Mouse (Mus musculus) forebrain, embryonic 12.5 days (tissue): ENCODE data around the gene Hspa12a. TPM values are rescaled to one million over a fixed set of nuclear protein-coding genes. Genes with fewer than 3 reads are reported as not detected.
A peak's percentile ranks its signal among the peaks of the same experiment; 100 is the strongest.

Source experiments
- ATAC-seq: fragments of 200-750 bp; cut with Nextera tagmentation; 2 replicates; pipeline ENCODE4 v1.8.0; 2017; ENCODE audit warnings: moderate TSS enrichment; ENCODE audit not compliant: low FRiP score
- H3K27ac ChIP-seq: fragments of 300-500 bp; sonication (generic); 2 replicates; pipeline ENCODE4 v1.5.1; 2016; ENCODE audit warnings: mild to moderate bottlenecking
- H3K27me3 ChIP-seq: fragments of 300-500 bp; sonication (generic); 2 replicates; pipeline ENCODE4 v1.6.1; 2016; ENCODE audit warnings: mild to moderate bottlenecking
- H3K36me3 ChIP-seq: fragments of 300-500 bp; sonication (generic); replicated peaks from 2 replicates; pipeline ENCODE4 v1.6.1; 2016; ENCODE audit warnings: mild to moderate bottlenecking
- H3K4me1 ChIP-seq: fragments of 300-500 bp; sonication (generic); 2 replicates; pipeline ENCODE4 v1.6.1; 2016
- H3K4me2 ChIP-seq: fragments of 300-500 bp; sonication (generic); 2 replicates; pipeline ENCODE4 v1.6.1; 2016; ENCODE audit warnings: mild to moderate bottlenecking, moderate library complexity
- H3K4me3 ChIP-seq: fragments of 300-500 bp; sonication (generic); replicated peaks from 2 replicates; pipeline ENCODE4 v1.5.1; 2016; ENCODE audit warnings: mild to moderate bottlenecking
- H3K9ac ChIP-seq: fragments of 300-500 bp; sonication (generic); 2 replicates; pipeline ENCODE4 v1.6.1; 2016; ENCODE audit warnings: mild to moderate bottlenecking
- H3K9me3 ChIP-seq: fragments of 300-500 bp; sonication (generic); 2 replicates; pipeline ENCODE4 v1.6.1; 2016
- WGBS: fragments of 180-500 bp; shearing (Covaris S2); methylation state at CpG from one replicate; pipeline ENCODE4 v1.1.7; 2016; 5-methylcytosine and 5-hydroxymethylcytosine counted together
- polyA plus RNA-seq: library from polyadenylated mRNA; unstranded; fragments of >200 nt; fragmentation: Nextera tagmentation; extraction: Ambion mirVana; gene quantifications from 2 replicates; pipeline ENCODE4 v1.2.1, GENCODE M21; 2016

The Hspa12a gene
- polyA plus RNA-seq, 1 experiment from 2014 or later = 17.0 TPM

DNA sequence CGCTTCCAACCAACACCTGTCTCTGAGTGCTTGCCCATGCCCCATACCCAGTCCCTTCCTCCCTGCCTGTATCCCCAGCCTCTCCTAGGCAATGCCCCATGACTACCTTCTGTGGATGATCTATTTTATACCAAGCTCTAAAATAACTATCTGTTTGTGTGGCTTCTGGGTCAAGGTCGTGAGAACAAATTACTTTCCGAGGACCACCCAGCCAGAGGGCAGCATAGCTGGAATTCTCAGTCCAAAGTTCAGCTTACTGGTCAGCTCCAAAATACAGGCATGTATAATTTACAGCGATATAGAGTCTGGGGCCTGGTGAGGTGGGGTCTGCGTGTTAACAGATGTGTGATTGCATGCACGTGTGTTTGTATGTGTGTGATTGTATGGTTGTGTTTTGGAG lies 71.6 kb downstream of the Hspa12a start:
- no peak overlapping the region for H3K27ac ChIP-seq
- H3K4me2 ChIP-seq = no peak overlapping the region
- no peaks in the 10 kb centered on the region for H3K4me1 ChIP-seq
- H3K27me3 ChIP-seq = no peaks in the 10 kb centered on the region
- no peak overlapping the region for H3K4me3 ChIP-seq
- ATAC-seq = no peak
- no peak overlapping the region for H3K9ac ChIP-seq
- 86% methylated on average over 6 of the region's 6 CpGs for WGBS
- H3K36me3 ChIP-seq = no peaks in the 10 kb centered on the region
- no peaks in the 10 kb centered on the region for H3K9me3 ChIP-seq

- peaks cover 5% of the 10 kb centered on the region; the same call in 1 of the 2 replicates for H3K9me3 ChIP-seq
- 81% methylated on average over 4 of the region's 4 CpGs for WGBS
These were observed 76.8 kb downstream of the Hspa12a start for GRCm38 (mm10) chr19:58866651-58867050.

DNA sequence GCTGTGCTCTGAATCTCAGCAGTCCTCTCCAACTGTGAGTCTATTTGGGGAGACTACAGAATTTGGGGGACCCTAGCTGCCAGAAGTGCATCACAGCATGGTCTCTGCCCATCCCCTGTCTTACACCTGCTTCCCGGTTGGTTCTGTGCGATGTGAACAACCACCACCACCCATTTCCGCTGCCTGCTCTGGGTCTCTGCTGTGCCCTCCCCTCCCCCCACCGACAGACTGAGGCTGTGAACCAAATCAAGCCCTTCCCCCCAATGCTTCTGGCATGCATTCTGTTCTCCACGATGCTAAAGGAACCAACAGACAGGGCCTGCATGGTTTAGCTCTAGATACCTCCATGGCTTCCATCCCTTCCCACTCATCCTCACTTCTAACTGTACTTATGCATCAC lies 78.2 kb downstream of the Hspa12a start:
- H3K9me3 ChIP-seq = peaks cover 5% of the 10 kb centered on the region; the same call in 1 of the 2 replicates
- no peak overlapping the region for H3K27ac ChIP-seq
- no peak for ATAC-seq
- no peak overlapping the region for H3K4me3 ChIP-seq
- H3K4me2 ChIP-seq = no peak overlapping the region
- peaks cover 20% of the 10 kb centered on the region; the same call in 1 of the 2 replicates for H3K27me3 ChIP-seq
- 40% methylated on average over 5 of the region's 5 CpGs for WGBS
- no peaks in the 10 kb centered on the region for H3K36me3 ChIP-seq
- H3K9ac ChIP-seq = no peak overlapping the region
- H3K4me1 ChIP-seq = peaks cover 12% of the 10 kb centered on the region

More at GRCm38 (mm10) chr19:58866651-58867050, 76.8 kb downstream of the Hspa12a start:
- H3K27ac ChIP-seq = no peak overlapping the region
- no peaks in the 10 kb centered on the region for H3K4me1 ChIP-seq
- ATAC-seq = no peak
- H3K4me3 ChIP-seq = no peak overlapping the region
- H3K36me3 ChIP-seq = no peaks in the 10 kb centered on the region
- no peak overlapping the region for H3K4me2 ChIP-seq
- no peak overlapping the region for H3K9ac ChIP-seq
- peaks cover 11% of the 10 kb centered on the region; the same call in 1 of the 2 replicates for H3K27me3 ChIP-seq

DNA sequence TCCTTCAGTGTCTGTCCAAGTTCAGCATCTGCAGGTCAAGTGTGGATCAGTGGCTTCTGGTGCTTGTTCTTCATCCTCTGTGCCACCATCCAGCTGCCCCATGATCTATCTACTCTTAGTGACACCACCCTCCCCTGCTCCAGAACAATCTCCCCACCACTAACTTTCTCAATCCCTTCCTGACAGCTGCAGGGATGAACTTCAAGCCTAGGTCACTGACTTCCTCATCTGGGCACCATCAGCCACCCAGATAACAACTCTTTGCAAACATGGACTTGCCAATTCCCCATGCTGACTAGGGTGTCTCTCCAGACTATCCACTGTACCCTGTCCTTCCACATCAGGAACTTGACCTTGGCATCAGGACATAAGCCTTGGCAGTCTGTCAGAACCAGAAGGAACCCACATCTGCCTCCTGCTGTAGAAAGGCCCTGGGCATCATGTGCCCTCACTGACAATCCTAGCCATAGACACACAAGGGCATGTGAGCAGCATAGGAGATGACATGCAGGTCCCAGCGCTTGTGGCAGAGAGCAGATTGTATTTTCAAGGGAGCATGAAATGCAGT lies 79.4 kb downstream of the Hspa12a start:
- H3K4me1 ChIP-seq = peaks cover 24% of the 10 kb centered on the region
- no peak overlapping the region for H3K27ac ChIP-seq
- peaks cover 5% of the 10 kb centered on the region; the same call in 1 of the 2 replicates for H3K9me3 ChIP-seq
- no peak overlapping the region for H3K4me2 ChIP-seq
- H3K9ac ChIP-seq = no peak overlapping the region
- H3K27me3 ChIP-seq = peaks cover 30% of the 10 kb centered on the region
- WGBS = 94% methylated on average over 1 of the region's 1 CpGs
- H3K4me3 ChIP-seq = no peak overlapping the region
- ATAC-seq = no peak
- H3K36me3 ChIP-seq = no peaks in the 10 kb centered on the region

- ATAC-seq = no peak
- H3K4me1 ChIP-seq = peaks cover 28% of the 10 kb centered on the region
These were observed 82.2 kb downstream of the Hspa12a start for GRCm38 (mm10) chr19:58861174-58861760.

DNA sequence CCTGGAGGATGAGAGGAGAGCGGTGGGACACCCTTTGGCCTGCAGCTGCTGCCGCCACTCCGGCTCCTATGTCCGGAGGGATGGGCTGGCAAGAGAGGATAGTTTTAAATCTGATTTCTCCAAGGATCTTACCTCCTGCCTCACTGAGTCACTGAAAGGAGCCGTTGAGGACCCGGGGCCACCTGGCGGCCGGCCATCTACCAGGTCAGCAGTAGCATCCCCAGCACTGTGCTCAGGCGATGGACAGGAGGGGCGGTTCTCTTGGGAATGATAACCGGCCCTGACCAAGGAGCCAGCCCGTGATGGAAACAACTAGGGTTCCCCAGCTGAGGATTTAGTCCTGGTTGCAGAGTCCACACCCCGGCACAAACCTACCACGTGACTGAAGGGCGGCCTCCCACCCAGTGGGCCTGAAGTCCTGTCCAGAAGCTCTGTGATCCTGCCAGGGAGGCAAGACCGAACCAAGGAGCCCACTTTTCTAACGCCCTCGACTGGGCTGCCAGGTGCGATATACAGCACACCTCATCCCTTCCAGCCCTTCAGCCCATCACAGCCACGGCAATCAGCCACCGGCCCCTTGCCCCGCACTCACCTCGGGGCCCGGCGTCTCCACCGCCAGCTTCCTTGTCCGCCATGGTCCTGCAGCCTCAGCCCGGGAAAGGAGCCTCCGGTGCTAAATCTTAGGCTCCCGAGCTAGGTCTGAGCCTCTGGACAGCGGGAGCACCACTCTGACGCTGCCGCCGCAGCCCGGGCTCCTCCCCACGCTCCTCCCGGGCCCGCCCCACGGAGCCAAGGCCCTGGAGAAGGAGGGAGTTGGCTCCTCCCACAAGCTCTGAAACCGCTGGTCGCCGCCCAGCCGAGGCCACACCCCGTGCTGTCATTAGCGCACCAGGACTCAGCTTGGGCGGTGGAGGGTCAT lies 82.9 kb downstream of the Hspa12a start:
- peaks cover 5% of the 10 kb centered on the region; the same call in 1 of the 2 replicates for H3K9me3 ChIP-seq
- peaks cover 30% of the 10 kb centered on the region for H3K4me1 ChIP-seq
- H3K27ac ChIP-seq = 0 out of 2 replicates have a peak overlapping the region, but pooled peaks have one; percentile 46
- under 1% methylated on average over 46 of the region's 46 CpGs for WGBS
- peak overlapping the region; percentile 57 for H3K4me3 ChIP-seq
- peak overlapping the region; percentile 58 for H3K9ac ChIP-seq
- peak; percentile 91 for ATAC-seq
- peak overlapping the region; percentile 88 for H3K4me2 ChIP-seq
- H3K36me3 ChIP-seq = no peaks in the 10 kb centered on the region
- H3K27me3 ChIP-seq = peaks cover 30% of the 10 kb centered on the region

More at GRCm38 (mm10) chr19:58861174-58861760, 82.2 kb downstream of the Hspa12a start:
- Histone ChIP-seq H3K4me3 (peak overlapping the region; percentile 57), H3K9me3 (peaks cover 5% of the 10 kb centered on the region; the same call in 1 of the 2 replicates), H3K27me3 (peaks cover 30% of the 10 kb centered on the region), H3K9ac (no peak overlapping the region), H3K36me3 (no peaks in the 10 kb centered on the region), H3K4me2 (peak overlapping the region; percentile 88), H3K27ac (no peak overlapping the region)
- 25% methylated on average over 12 of the region's 12 CpGs for WGBS

DNA sequence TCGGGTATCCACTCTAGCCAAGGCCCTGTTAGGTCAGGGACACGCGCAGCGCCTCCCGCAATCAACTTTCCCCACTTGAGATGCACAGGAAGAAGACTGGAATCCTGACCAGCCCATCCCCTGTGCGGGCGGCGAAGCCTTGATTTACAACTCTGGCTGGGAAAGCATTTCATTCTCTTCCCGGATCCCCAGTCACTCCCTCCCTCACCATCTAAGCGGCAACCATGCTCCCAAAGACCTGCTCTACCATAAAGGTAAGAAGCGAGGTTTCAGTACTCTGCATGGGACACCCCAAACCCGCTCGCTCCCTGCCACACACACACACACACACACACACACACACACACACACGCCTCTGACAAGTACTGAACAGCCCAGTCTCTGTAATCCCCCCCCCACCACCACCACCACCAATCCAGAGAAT lies 83.6 kb downstream of the Hspa12a start:
- peaks cover 30% of the 10 kb centered on the region for H3K27me3 ChIP-seq
- H3K36me3 ChIP-seq = no peaks in the 10 kb centered on the region
- peak overlapping the region; percentile 58 for H3K9ac ChIP-seq
- H3K4me2 ChIP-seq = peak overlapping the region; percentile 88
- under 1% methylated on average over 14 of the region's 14 CpGs for WGBS
- peaks cover 30% of the 10 kb centered on the region for H3K4me1 ChIP-seq
- peak overlapping the region; percentile 57 for H3K4me3 ChIP-seq
- H3K27ac ChIP-seq = 0 out of 2 replicates have a peak overlapping the region, but pooled peaks have one; percentile 46
- ATAC-seq = no peak; the same call in 1 of the 2 replicates
- peaks cover 5% of the 10 kb centered on the region; the same call in 1 of the 2 replicates for H3K9me3 ChIP-seq

GRCm38 (mm10) chr19:58859357-58859756 lies 84.1 kb downstream of the Hspa12a start:
- Histone ChIP-seq H3K9ac (peak overlapping the region; percentile 58; the same call in 1 of the 2 replicates), H3K36me3 (no peaks in the 10 kb centered on the region), H3K27me3 (peaks cover 30% of the 10 kb centered on the region), H3K9me3 (peaks cover 5% of the 10 kb centered on the region; the same call in 1 of the 2 replicates), H3K4me1 (peaks cover 30% of the 10 kb centered on the region), H3K4me2 (peak overlapping the region; percentile 88), H3K27ac (0 out of 2 replicates have a peak overlapping the region, but pooled peaks have one; percentile 43), H3K4me3 (peak overlapping the region; percentile 57)
- ATAC-seq = 0 out of 2 replicates have a peak, but pooled peaks have one; percentile 25
- WGBS = 6% methylated on average over 6 of the region's 6 CpGs

DNA sequence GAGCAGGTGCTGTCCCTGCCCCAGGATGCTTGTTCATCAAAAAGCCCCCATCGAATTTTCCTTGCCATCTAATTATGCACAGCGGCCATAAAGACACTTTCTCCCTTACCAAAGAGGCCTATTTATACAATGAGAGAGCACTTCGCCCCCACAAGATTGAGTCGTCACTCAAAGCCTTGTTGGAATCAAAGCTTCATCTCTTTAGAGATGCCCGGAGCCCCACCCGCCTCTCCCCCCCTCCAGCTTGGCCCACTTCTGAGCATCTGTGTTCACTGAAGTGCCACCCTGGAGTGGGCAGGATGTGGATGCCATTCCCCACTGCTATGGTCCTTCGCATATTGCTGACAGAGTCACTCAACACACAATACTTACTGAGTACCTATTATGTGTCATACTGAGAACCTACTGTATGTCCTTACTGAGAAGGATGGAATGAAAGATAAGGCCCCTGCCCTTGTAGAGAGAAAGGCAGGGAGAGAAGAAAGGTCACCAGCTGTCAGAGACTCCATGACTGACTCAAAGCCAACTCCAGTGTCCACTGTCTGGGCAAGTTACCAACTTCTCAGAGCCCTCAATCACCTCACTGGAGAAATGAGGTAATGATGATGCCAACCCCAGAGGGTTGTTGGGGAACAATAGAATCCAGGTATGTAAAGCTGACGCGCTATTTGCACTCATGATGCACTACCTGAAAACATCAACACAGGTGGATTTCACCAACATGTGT lies 87.2 kb downstream of the Hspa12a start:
- H3K9ac ChIP-seq = no peak overlapping the region
- no peaks in the 10 kb centered on the region for H3K9me3 ChIP-seq
- no peak for ATAC-seq
- H3K27me3 ChIP-seq = peaks cover 15% of the 10 kb centered on the region
- H3K4me2 ChIP-seq = no peak overlapping the region
- no peak overlapping the region for H3K27ac ChIP-seq
- peaks cover 27% of the 10 kb centered on the region for H3K4me1 ChIP-seq
- 68% methylated on average over 9 of the region's 9 CpGs for WGBS
- H3K36me3 ChIP-seq = no peaks in the 10 kb centered on the region
- H3K4me3 ChIP-seq = no peak overlapping the region

DNA sequence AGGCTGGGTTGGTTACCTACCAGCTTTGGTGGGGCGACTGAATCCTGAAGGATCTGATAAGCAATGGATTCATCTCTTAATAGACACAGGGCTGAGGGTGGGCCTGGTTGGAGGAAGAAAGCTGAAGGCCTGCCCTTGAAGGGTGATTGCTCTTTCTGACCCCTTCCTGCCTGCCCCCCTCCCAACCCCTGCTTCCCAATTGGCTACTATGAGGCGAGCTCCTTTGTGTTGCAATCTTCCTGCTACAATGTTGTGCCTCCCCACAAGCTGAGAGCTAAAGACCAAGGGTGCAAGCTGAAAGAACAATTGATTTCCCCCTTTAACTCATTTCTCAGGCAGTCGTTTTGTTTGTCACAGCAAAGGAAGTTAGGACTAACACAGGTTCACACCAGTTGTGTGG lies 88.6 kb downstream of the Hspa12a start:
- Histone ChIP-seq H3K4me2 (no peak overlapping the region), H3K9me3 (no peaks in the 10 kb centered on the region), H3K27ac (no peak overlapping the region), H3K9ac (no peak overlapping the region), H3K27me3 (peaks cover 7% of the 10 kb centered on the region), H3K4me3 (no peak overlapping the region), H3K4me1 (peaks cover 15% of the 10 kb centered on the region), H3K36me3 (no peaks in the 10 kb centered on the region)
- ATAC-seq = no peak
- WGBS = 61% methylated on average over 3 of the region's 3 CpGs

DNA sequence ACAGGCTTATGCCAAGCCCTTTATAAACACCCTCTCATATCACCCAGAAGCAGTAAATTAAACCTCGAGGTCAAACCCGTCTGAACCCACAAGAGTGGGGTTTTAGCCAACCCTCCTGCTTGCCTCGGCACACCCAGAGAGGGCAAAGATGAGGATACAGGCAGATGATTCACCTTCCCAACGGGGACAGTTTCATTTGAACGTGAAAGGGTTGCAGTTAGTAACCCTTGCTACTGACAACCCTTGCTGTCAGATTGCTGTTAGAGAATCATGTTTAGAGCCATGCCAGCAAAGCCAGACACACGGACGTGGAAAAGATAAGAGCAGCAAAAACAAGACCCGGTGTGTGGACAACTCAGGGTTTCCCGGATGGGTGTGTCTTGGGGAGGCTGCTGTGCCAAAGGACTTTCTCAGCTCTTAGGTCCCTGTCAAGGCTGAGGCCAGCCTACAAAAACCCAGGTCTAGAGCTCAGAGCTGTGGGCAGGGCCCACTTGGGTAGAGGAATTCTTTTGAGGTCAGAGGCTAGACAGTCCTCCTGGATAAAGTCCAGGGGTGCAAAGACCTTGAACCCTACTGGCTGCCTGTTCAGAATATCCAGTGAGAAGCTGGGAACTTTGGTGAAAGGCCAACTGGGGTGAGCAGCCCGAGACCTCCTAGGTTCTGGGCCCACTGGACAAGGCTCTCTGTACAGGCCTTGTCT lies 90.3 kb downstream of the Hspa12a start:
- Histone ChIP-seq H3K9ac (no peak overlapping the region), H3K9me3 (no peaks in the 10 kb centered on the region), H3K4me1 (peaks cover 5% of the 10 kb centered on the region), H3K27ac (no peak overlapping the region), H3K4me2 (no peak overlapping the region), H3K27me3 (no peaks in the 10 kb centered on the region), H3K36me3 (no peaks in the 10 kb centered on the region), H3K4me3 (no peak overlapping the region)
- 90% methylated on average over 10 of the region's 10 CpGs for WGBS
- no peak for ATAC-seq
